Mouse (Mus musculus) frontal cortex, adult (tissue): Measurements from ENCODE around the gene Nrxn1.
A peak's percentile ranks its signal among the peaks of the same experiment; 100 is the strongest.
"Not testable (repeated sequence)": the region's sequence is repeated elsewhere in the genome, so short reads cannot be mapped to it uniquely, and the experiment has no call there.

ENCODE experiments used
- ATAC-seq: cut with Nextera tagmentation; 2 replicates; pipeline ENCODE4 v1.9.2; 2017; ENCODE audit warnings: mild to moderate bottlenecking, moderate library complexity, mixed read lengths; ENCODE audit not compliant: low TSS enrichment

Gene Nrxn1

GRCm38 (mm10) chr17:90272225-90272624, 820.6 kb downstream of the Nrxn1 start:
- no peak for ATAC-seq

GRCm38 (mm10) chr17:90271165-90271564, 821.7 kb downstream of the Nrxn1 start:
- no peak for ATAC-seq

GRCm38 (mm10) chr17:90269143-90269542, 823.7 kb downstream of the Nrxn1 start:
- no peak for ATAC-seq

- ATAC-seq = no peak
These were observed 839.3 kb downstream of the Nrxn1 start for GRCm38 (mm10) chr17:90253451-90254131.

GRCm38 (mm10) chr17:90252196-90252595, 840.7 kb downstream of the Nrxn1 start:
- ATAC-seq = no peak

- ATAC-seq = no peak
These were observed 845.6 kb downstream of the Nrxn1 start for GRCm38 (mm10) chr17:90247071-90247849.

GRCm38 (mm10) chr17:90244339-90244738, 848.5 kb downstream of the Nrxn1 start:
- ATAC-seq = no peak

- no peak for ATAC-seq
These were observed 853.9 kb downstream of the Nrxn1 start for GRCm38 (mm10) chr17:90238964-90239363.

- no peak for ATAC-seq
These were observed 854.4 kb downstream of the Nrxn1 start for GRCm38 (mm10) chr17:90238517-90238916.

- ATAC-seq = not testable (repeated sequence)
These were observed 857.2 kb downstream of the Nrxn1 start for GRCm38 (mm10) chr17:90235674-90236073.

GRCm38 (mm10) chr17:90234806-90235205, 858.1 kb downstream of the Nrxn1 start:
- no peak; the same call in 1 of the 2 replicates for ATAC-seq

GRCm38 (mm10) chr17:90208547-90208946, 884.3 kb downstream of the Nrxn1 start:
- no peak for ATAC-seq

GRCm38 (mm10) chr17:90207617-90208016, 885.3 kb downstream of the Nrxn1 start:
- ATAC-seq = no peak

GRCm38 (mm10) chr17:90203993-90204392, 888.9 kb downstream of the Nrxn1 start:
- ATAC-seq = no peak

GRCm38 (mm10) chr17:90202785-90203184, 890.1 kb downstream of the Nrxn1 start:
- no peak for ATAC-seq

- ATAC-seq = peak; percentile 52
These were observed 896.1 kb downstream of the Nrxn1 start for GRCm38 (mm10) chr17:90196772-90197171.

- ATAC-seq = no peak
These were observed 951.3 kb downstream of the Nrxn1 start for GRCm38 (mm10) chr17:90141602-90142001.

- ATAC-seq = no peak
These were observed 962.0 kb downstream of the Nrxn1 start for GRCm38 (mm10) chr17:90130836-90131235.

- peak; percentile 52; the same call in 1 of the 2 replicates for ATAC-seq
These were observed 963.7 kb downstream of the Nrxn1 start for GRCm38 (mm10) chr17:90129183-90129582.

- no peak for ATAC-seq
These were observed 965.3 kb downstream of the Nrxn1 start for GRCm38 (mm10) chr17:90127561-90127960.

- ATAC-seq = no peak
These were observed 969.9 kb downstream of the Nrxn1 start for GRCm38 (mm10) chr17:90122796-90123481.

- no peak for ATAC-seq
These were observed 976.6 kb downstream of the Nrxn1 start for GRCm38 (mm10) chr17:90116241-90116640.

- peak; percentile 86 for ATAC-seq
These were observed 997.9 kb downstream of the Nrxn1 start for GRCm38 (mm10) chr17:90094999-90095398.
